Mouse (Mus musculus) left cerebral cortex, postnatal 4 days (tissue): ENCODE measurements around the gene Agpat1. TPM values are rescaled to one million over a fixed set of nuclear protein-coding genes. Genes with fewer than 3 reads are reported as not detected.
A peak's percentile ranks its signal among the peaks of the same experiment; 100 is the strongest.

ENCODE experiments used
- DNase-seq: peaks from one replicate; pipeline ENCODE4 v3.0.0-alpha.2; 2022
- intact Hi-C: fragments of 180-260 bp; cut with DNase I; formaldehyde crosslinking; loops from one replicate; pipeline ENCODE4 v1.15.1; 2025
- total RNA-seq, 2 experiments: library from RNA; stranded (reverse); gene quantifications; 2 replicates each; pipeline ENCODE4 v1.2.3; 2021

Gene Agpat1
- total RNA-seq, 2 experiments from 2014 or later = 145 to 154 TPM

GRCm38 (mm10) chr17:34630761-34631301, 26.8 kb downstream of the Agpat1 start:
- intact Hi-C loops = no loop called here
- DNase-seq = no peak

GRCm38 (mm10) chr17:34631647-34632046, 27.6 kb downstream of the Agpat1 start:
- intact Hi-C loops = no loop called here
- no peak for DNase-seq

- intact Hi-C loops = no loop called here
These were observed 28.2 kb downstream of the Agpat1 start for GRCm38 (mm10) chr17:34632261-34632691.

GRCm38 (mm10) chr17:34635671-34636070, 31.6 kb downstream of the Agpat1 start:
- DNase-seq = no peak
- intact Hi-C loops = no loop called here

More at GRCm38 (mm10) chr17:34632261-34632691, 28.2 kb downstream of the Agpat1 start:
- peak; percentile 55 for DNase-seq

- DNase-seq = no peak
- intact Hi-C loops = no loop called here
These were observed 33.4 kb downstream of the Agpat1 start for GRCm38 (mm10) chr17:34637459-34637858.

GRCm38 (mm10) chr17:34639461-34640255, 35.6 kb downstream of the Agpat1 start:
- DNase-seq = no peak
- intact Hi-C loops = no loop called here

GRCm38 (mm10) chr17:34640778-34641601, 36.9 kb downstream of the Agpat1 start:
- intact Hi-C loops = no loop called here
- DNase-seq = peak; percentile 80

GRCm38 (mm10) chr17:34641945-34642344, 37.9 kb downstream of the Agpat1 start:
- intact Hi-C loops = no loop called here
- DNase-seq = no peak

GRCm38 (mm10) chr17:34643379-34643778, 39.3 kb downstream of the Agpat1 start:
- intact Hi-C loops = no loop called here
- no peak for DNase-seq

GRCm38 (mm10) chr17:34643944-34644343, 39.9 kb downstream of the Agpat1 start:
- DNase-seq = no peak
- intact Hi-C loops = no loop called here

- DNase-seq = peak; percentile 93
- intact Hi-C loops = no loop called here
These were observed 40.5 kb downstream of the Agpat1 start, which contains the start of gene Fkbpl for GRCm38 (mm10) chr17:34644608-34645007. Gene Fkbpl (plus strand): TSS chr17:34644764.

- no peak for DNase-seq
- intact Hi-C loops = no loop called here
These were observed 41.3 kb downstream of the Agpat1 start for GRCm38 (mm10) chr17:34645256-34645829.

GRCm38 (mm10) chr17:34645831-34646511, 41.9 kb downstream of the Agpat1 start:
- no peak for DNase-seq
- intact Hi-C loops = no loop called here

- DNase-seq = peak; percentile 97
These were observed 43.1 kb downstream of the Agpat1 start, which contains the start of gene Atf6b for GRCm38 (mm10) chr17:34646906-34647787. Gene Atf6b (plus strand): TSS chr17:34647146.

GRCm38 (mm10) chr17:34648141-34648890, 44.3 kb downstream of the Agpat1 start:
- intact Hi-C loops = no loop called here
- DNase-seq = no peak

More at GRCm38 (mm10) chr17:34646906-34647787, 43.1 kb downstream of the Agpat1 start, which contains the start of gene Atf6b:
- intact Hi-C loops = no loop called here

- DNase-seq = no peak
- intact Hi-C loops = no loop called here
These were observed 45.2 kb downstream of the Agpat1 start for GRCm38 (mm10) chr17:34649106-34649864.

- intact Hi-C loops = loop anchor here (5.0 kb wide), 1 partner anchor 187 kb away; the partner anchor contains the start of genes Dxo and Stk19
- no peak for DNase-seq
These were observed 46.7 kb downstream of the Agpat1 start for GRCm38 (mm10) chr17:34650781-34651180.
